Mouse (Mus musculus) C2C12 (cell line): ENCODE measurements around the gene Cspg4.

Experiments
- CTCF ChIP-seq: IDR thresholded peaks from one replicate; pipeline ENCODE4 v1.5.1; 2011; ENCODE audit not compliant: control insufficient read depth, insufficient read depth, insufficient read length
- MYOD1 ChIP-seq: IDR thresholded peaks from one replicate; pipeline ENCODE4 v1.6.1; 2011; ENCODE audit warnings: low read depth; ENCODE audit not compliant: control insufficient read depth, insufficient read length
- MYOG ChIP-seq: IDR thresholded peaks from one replicate; pipeline ENCODE4 v1.6.1; 2011; ENCODE audit not compliant: control insufficient read depth, insufficient read length; ENCODE audit errors: extremely low read depth

GRCm38 (mm10) chr9:56828146-56828545 lies 36.7 kb upstream of the Cspg4 start:
- no peak for TF ChIP-seq CTCF
- no peak for TF ChIP-seq MYOG
- TF ChIP-seq MYOD1: no peak
